Mouse (Mus musculus): ENCODE measurements around the gene Sec14l1. TPM values are rescaled to one million over a fixed set of nuclear protein-coding genes. Genes with fewer than 3 reads are reported as not detected.
"Not testable (repeated sequence)": the region's sequence is repeated elsewhere in the genome, so short reads cannot be mapped to it uniquely, and the experiment has no call there.

The Sec14l1 gene
- 33.2 and 34.2 TPM in 2 replicates for polyA plus RNA-seq (2014; fragmentation: Nextera tagmentation; extraction: Ambion mirVana)

DNA sequence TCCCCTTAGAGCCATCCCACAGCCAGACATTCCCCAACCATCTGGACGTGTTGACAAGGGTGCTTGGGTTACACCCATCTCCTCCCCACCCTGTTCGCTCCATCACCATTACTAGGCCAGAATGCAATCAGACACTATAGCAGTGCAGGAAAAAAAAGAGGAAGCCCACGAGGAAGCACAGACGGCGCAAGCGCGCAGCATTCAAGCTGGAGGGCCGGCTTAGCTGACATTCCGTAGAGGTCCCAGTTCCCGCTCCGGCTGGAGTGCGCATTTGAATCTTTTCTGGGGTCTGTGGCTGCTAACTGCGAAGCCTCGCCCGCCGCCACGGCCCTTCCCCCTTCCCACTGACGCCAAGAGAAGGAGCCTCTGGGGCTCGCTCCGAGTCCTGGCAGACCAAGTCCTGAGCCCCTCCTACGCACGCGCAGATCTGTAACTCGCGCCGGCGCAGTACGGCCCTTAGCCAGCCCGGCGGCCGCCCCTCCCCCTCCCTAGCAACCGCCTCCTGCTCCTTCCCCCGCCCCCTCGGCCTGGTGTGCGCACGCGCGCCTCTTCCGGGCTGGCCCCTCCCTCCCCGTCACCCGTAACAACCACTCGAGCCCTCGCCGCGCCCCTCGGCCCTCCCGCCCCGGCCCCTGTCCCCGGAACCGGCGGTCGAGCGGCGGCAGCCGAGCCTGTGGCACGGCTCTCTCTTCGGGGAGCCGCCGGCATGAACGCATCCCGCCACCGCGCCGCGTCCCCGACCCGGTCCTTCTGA lies at the start of gene Sec14l1:
TSS of gene Sec14l1 (plus strand) at position 577 of the 754 bp plus-strand sequence.
- peak within 1 kb of the TSS; percentile 98 to 99 for H3K27ac ChIP-seq (replicated peaks in 1 of 2; ENCODE audit: control insufficient read depth in 1 of 2, insufficient read depth in 1 of 2, low read depth in 2 of 2, low read length in 2 of 2)
- peak; percentile 92 for ATAC-seq (ENCODE audit: insufficient number of reproducible peaks, insufficient read depth, low FRiP score, low read depth)
- H3K36me3 ChIP-seq (ENCODE audit: control insufficient read depth, insufficient read depth, low read length) = peaks cover 16% of the 10 kb centered on the region
- H3K27me3 ChIP-seq (ENCODE audit: control insufficient read depth, insufficient read depth, low read length) = no peaks in the 10 kb centered on the region
- H3K9me3 ChIP-seq (ENCODE audit: control insufficient read depth, low read length) = 0 out of 2 replicates have a peak, but pooled peaks cover 3% of the 10 kb centered on the region
- WGBS = under 1% methylated on average over 59 of the region's 67 CpGs
- peaks cover 27 to 53% of the 10 kb centered on the region in 2 experiments for H3K4me1 ChIP-seq (ENCODE audit: control insufficient read depth in 2 of 2, insufficient read depth in 2 of 2, low read length in 2 of 2)
- peak within 1 kb of the TSS; percentile 82 for H3K4me2 ChIP-seq (ENCODE audit: low read length)
- H3K4me3 ChIP-seq (ENCODE audit: control insufficient read depth in 1 of 2, insufficient read depth in 1 of 2, low read depth in 1 of 2, low read length in 2 of 2) = peak within 1 kb of the TSS; percentile 71 to 92
- H3K9ac ChIP-seq (ENCODE audit: low read length) = peak within 1 kb of the TSS; percentile 94

- H3K36me3 ChIP-seq (ENCODE audit: control insufficient read depth, insufficient read depth, low read length); ATAC-seq (ENCODE audit: insufficient number of reproducible peaks, insufficient read depth, low FRiP score, low read depth); H3K4me3 ChIP-seq (ENCODE audit: control insufficient read depth in 1 of 2, insufficient read depth in 1 of 2, low read depth in 1 of 2, low read length in 2 of 2); H3K27ac ChIP-seq (replicated peaks in 1 of 2; ENCODE audit: control insufficient read depth in 1 of 2, insufficient read depth in 1 of 2, low read depth in 2 of 2, low read length in 2 of 2); H3K9ac ChIP-seq (ENCODE audit: low read length); H3K4me2 ChIP-seq (ENCODE audit: low read length); H3K27me3 ChIP-seq (ENCODE audit: control insufficient read depth, insufficient read depth, low read length); H3K9me3 ChIP-seq (ENCODE audit: control insufficient read depth, low read length): not testable (repeated sequence)
- WGBS = 69% methylated on average over 5 of the region's 5 CpGs
- peaks cover 5 to 11% of the 10 kb centered on the region in 2 experiments; a peak in 3 of 4 replicates for H3K4me1 ChIP-seq (ENCODE audit: control insufficient read depth in 2 of 2, insufficient read depth in 2 of 2, low read length in 2 of 2)
Measured at GRCm38 (mm10) chr11:117065602-117066001, 49.4 kb upstream of the Sec14l1 start.

DNA sequence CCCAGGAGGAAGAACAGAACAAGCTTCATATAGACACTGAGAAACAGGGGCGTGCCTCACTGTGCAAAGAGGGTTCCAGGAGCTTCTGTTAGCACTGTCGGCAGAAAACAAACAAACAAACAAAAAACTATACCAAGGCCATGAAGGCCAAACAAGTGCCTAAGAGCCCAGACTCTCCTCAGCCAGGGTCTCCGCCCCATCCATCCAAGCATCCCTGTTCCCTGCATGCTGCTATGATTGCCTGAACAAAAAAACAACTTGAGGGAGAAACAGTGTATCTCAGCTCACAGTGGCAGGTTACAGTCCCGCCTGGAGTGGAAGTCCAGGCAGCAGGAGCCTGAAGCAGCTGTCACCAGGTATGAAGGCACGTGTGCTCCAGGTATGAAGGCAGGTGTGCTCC lies 48.2 kb upstream of the Sec14l1 start:
- ATAC-seq (ENCODE audit: insufficient number of reproducible peaks, insufficient read depth, low FRiP score, low read depth) = no peak
- Histone ChIP-seq H3K4me2 (ENCODE audit: low read length) (no peak overlapping the region), H3K4me3 (ENCODE audit: control insufficient read depth in 1 of 2, insufficient read depth in 1 of 2, low read depth in 1 of 2, low read length in 2 of 2) (no peak overlapping the region)

DNA sequence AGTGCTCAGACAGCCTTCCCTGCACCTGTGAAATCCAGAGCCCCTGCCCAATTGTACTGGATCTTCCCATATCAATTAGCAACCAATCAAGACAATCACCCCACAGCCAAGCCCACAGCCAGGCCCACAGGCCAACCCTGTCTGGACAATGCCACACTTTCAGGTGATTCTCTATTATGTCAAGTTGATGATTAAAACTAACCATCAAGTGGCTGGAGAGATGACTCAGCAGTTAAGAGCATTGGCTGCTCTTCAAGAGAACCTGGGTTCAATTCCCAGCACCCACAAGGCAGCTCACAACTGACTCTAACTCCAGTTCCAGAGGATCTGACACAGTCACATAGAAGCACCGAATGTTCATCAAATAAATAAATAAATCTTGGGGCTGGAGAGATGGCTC lies 46.6 kb upstream of the Sec14l1 start:
- 86% methylated on average over 1 of the region's 1 CpGs for WGBS
- Histone ChIP-seq H3K27ac (replicated peaks in 1 of 2; ENCODE audit: control insufficient read depth in 1 of 2, insufficient read depth in 1 of 2, low read depth in 2 of 2, low read length in 2 of 2) (no peak overlapping the region), H3K4me2 (ENCODE audit: low read length) (no peak overlapping the region), H3K27me3 (ENCODE audit: control insufficient read depth, insufficient read depth, low read length) (no peaks in the 10 kb centered on the region), H3K9ac (ENCODE audit: low read length) (no peak overlapping the region), H3K4me3 (ENCODE audit: control insufficient read depth in 1 of 2, insufficient read depth in 1 of 2, low read depth in 1 of 2, low read length in 2 of 2) (no peak overlapping the region), H3K9me3 (ENCODE audit: control insufficient read depth, low read length) (no peaks in the 10 kb centered on the region), H3K4me1 (ENCODE audit: control insufficient read depth in 2 of 2, insufficient read depth in 2 of 2, low read length in 2 of 2) (peaks cover 3 to 4% of the 10 kb centered on the region in 2 experiments; a peak in 2 of 4 replicates), H3K36me3 (ENCODE audit: control insufficient read depth, insufficient read depth, low read length) (no peaks in the 10 kb centered on the region)
- ATAC-seq (ENCODE audit: insufficient number of reproducible peaks, insufficient read depth, low FRiP score, low read depth) = no peak

More for the DNA sequence above, 48.2 kb upstream of the Sec14l1 start:
- Histone ChIP-seq H3K9me3 (ENCODE audit: control insufficient read depth, low read length) (no peaks in the 10 kb centered on the region), H3K36me3 (ENCODE audit: control insufficient read depth, insufficient read depth, low read length) (no peaks in the 10 kb centered on the region), H3K27me3 (ENCODE audit: control insufficient read depth, insufficient read depth, low read length) (no peaks in the 10 kb centered on the region), H3K27ac (replicated peaks in 1 of 2; ENCODE audit: control insufficient read depth in 1 of 2, insufficient read depth in 1 of 2, low read depth in 2 of 2, low read length in 2 of 2) (no peak overlapping the region), H3K4me1 (ENCODE audit: control insufficient read depth in 2 of 2, insufficient read depth in 2 of 2, low read length in 2 of 2) (peaks cover 2 to 8% of the 10 kb centered on the region in 2 experiments; a peak in 2 of 4 replicates), H3K9ac (ENCODE audit: low read length) (no peak overlapping the region)
- 81% methylated on average over 5 of the region's 5 CpGs for whole genome bisulfite sequencing

GRCm38 (mm10) chr11:117069027-117069426 lies 45.9 kb upstream of the Sec14l1 start:
- no peak for ATAC-seq (ENCODE audit: insufficient number of reproducible peaks, insufficient read depth, low FRiP score, low read depth)
- 71% methylated on average over 3 of the region's 3 CpGs for WGBS

DNA sequence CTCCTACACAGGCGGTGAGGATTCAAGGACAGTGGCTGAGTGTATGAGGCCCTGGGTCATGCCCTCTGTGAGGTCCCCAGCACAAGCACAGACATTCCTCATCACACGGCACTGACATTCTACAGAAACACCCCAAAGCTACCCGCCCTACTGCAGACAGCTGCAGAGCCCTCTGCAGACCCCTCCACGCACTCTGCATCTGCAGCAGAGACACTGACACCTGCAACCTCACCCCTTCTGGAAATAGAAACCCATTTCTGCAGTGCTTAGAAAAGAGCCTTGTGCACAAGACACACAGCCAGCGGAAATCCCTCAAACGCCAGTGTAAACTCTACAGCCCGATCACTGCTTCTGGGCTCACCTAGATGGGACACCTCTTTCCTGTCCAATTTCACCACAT lies 44.3 kb upstream of the Sec14l1 start:
- Histone ChIP-seq H3K9me3 (ENCODE audit: control insufficient read depth, low read length) (no peaks in the 10 kb centered on the region), H3K9ac (ENCODE audit: low read length) (no peak overlapping the region), H3K36me3 (ENCODE audit: control insufficient read depth, insufficient read depth, low read length) (no peaks in the 10 kb centered on the region), H3K27me3 (ENCODE audit: control insufficient read depth, insufficient read depth, low read length) (no peaks in the 10 kb centered on the region), H3K4me2 (ENCODE audit: low read length) (no peak overlapping the region), H3K27ac (replicated peaks in 1 of 2; ENCODE audit: control insufficient read depth in 1 of 2, insufficient read depth in 1 of 2, low read depth in 2 of 2, low read length in 2 of 2) (no peak overlapping the region), H3K4me1 (ENCODE audit: control insufficient read depth in 2 of 2, insufficient read depth in 2 of 2, low read length in 2 of 2) (peaks cover 0 to 2% of the 10 kb centered on the region in 2 experiments; a peak in 2 of 4 replicates), H3K4me3 (ENCODE audit: control insufficient read depth in 1 of 2, insufficient read depth in 1 of 2, low read depth in 1 of 2, low read length in 2 of 2) (no peak overlapping the region)
- ATAC-seq (ENCODE audit: insufficient number of reproducible peaks, insufficient read depth, low FRiP score, low read depth) = no peak
- 65% methylated on average over 7 of the region's 7 CpGs for WGBS

More at GRCm38 (mm10) chr11:117069027-117069426, 45.9 kb upstream of the Sec14l1 start:
- Histone ChIP-seq H3K9me3 (ENCODE audit: control insufficient read depth, low read length) (no peaks in the 10 kb centered on the region), H3K27me3 (ENCODE audit: control insufficient read depth, insufficient read depth, low read length) (no peaks in the 10 kb centered on the region), H3K4me1 (ENCODE audit: control insufficient read depth in 2 of 2, insufficient read depth in 2 of 2, low read length in 2 of 2) (peaks cover 2 to 4% of the 10 kb centered on the region in 2 experiments; a peak in 2 of 4 replicates), H3K27ac (replicated peaks in 1 of 2; ENCODE audit: control insufficient read depth in 1 of 2, insufficient read depth in 1 of 2, low read depth in 2 of 2, low read length in 2 of 2) (no peak overlapping the region), H3K4me2 (ENCODE audit: low read length) (no peak overlapping the region), H3K4me3 (ENCODE audit: control insufficient read depth in 1 of 2, insufficient read depth in 1 of 2, low read depth in 1 of 2, low read length in 2 of 2) (no peak overlapping the region), H3K9ac (ENCODE audit: low read length) (no peak overlapping the region), H3K36me3 (ENCODE audit: control insufficient read depth, insufficient read depth, low read length) (no peaks in the 10 kb centered on the region)

DNA sequence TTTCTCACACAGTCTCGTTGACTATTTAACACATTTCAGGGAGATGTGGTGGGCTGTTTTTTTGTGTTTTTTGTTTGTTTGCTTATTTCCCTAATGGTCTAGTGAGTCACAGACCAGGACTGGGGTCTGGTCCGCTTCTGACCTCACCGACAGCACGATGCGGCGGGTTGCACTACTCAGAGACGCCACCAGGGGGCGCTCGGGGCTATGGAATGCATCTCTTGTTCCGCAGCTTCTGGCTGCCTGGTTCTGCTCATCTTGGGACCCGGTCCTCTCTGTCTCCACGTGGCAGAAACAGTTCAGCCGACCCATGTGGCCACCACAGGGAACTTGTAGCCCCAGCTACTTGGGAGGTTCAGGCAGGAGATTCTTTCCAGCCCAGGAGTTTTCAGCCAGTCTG lies 42.8 kb upstream of the Sec14l1 start:
- no peaks in the 10 kb centered on the region for H3K27me3 ChIP-seq (ENCODE audit: control insufficient read depth, insufficient read depth, low read length)
- no peaks in the 10 kb centered on the region for H3K36me3 ChIP-seq (ENCODE audit: control insufficient read depth, insufficient read depth, low read length)
- under 1% methylated on average over 13 of the region's 13 CpGs for WGBS
- H3K4me2 ChIP-seq (ENCODE audit: low read length) = 0 out of 2 replicates have a peak overlapping the region, but pooled peaks have one; percentile 35
- H3K9me3 ChIP-seq (ENCODE audit: control insufficient read depth, low read length) = no peaks in the 10 kb centered on the region
- ATAC-seq (ENCODE audit: insufficient number of reproducible peaks, insufficient read depth, low FRiP score, low read depth) = no peak; the same call in 1 of the 2 replicates
- peaks cover 6% of the 10 kb centered on the region in 2 experiments for H3K4me1 ChIP-seq (ENCODE audit: control insufficient read depth in 2 of 2, insufficient read depth in 2 of 2, low read length in 2 of 2)
- no peak overlapping the region for H3K4me3 ChIP-seq (ENCODE audit: control insufficient read depth in 1 of 2, insufficient read depth in 1 of 2, low read depth in 1 of 2, low read length in 2 of 2)
- no peak overlapping the region; the same call in 1 of the 2 replicates for H3K9ac ChIP-seq (ENCODE audit: low read length)
- no peak overlapping the region for H3K27ac ChIP-seq (replicated peaks in 1 of 2; ENCODE audit: control insufficient read depth in 1 of 2, insufficient read depth in 1 of 2, low read depth in 2 of 2, low read length in 2 of 2)

Measured in heart, embryonic 14.5 days (tissue).